Mouse (Mus musculus): ENCODE results near the gene Iqschfp. TPM values are rescaled to one million over a fixed set of nuclear protein-coding genes. Genes with fewer than 3 reads are reported as not detected.

Iqschfp gene
- total RNA-seq, 2 experiments from 2014 or later = not detected

DNA sequence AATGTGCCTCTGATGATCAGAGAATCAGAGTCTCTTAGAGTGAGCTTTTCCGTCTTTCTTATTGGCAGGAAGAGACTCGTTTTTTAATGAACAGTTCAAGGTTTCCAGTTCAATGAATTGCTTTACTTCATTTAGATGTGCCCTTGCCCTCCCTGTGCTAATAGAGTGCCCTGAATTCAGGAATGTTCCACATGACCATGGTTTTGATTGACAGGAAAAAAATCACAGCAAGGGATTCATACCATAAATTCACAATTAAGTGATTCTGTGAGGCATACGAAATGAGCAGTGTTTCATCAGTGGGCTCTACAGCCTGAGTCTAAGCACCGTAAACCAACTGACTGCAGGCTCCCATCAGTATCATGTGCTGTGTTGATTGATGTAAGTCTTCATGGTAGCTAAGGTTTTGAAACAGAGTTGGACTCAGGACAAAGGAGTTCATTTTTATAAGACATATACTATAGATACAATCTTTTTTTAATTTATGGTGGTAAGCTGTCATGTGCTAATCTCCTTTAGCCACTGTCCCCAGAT lies 312.0 kb downstream of the Iqschfp start:
- intact Hi-C loops (cut with DNase I) = no loop called here
- no peak for TF ChIP-seq CTCF (IDR thresholded peaks at IDR 0.05)
- no peak overlapping the region for H3K4me3 ChIP-seq

DNA sequence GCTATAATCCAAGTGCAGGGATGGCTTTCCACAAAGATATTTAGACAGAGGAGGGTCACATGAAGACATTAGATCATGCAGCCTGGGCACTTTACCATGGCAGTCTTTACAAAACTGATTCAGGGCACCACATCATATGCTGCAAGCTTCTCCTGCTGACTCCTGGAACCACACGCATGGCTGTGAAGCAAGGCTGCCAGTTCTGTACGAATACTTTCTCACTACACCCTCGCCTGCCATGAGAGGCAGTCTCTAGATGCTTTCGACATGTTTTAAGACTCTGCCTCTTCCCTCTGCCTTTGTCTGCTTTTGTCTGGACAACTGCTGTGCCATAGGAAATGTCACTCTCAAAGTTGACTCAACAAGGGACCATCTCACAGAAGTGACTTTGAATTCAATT lies 318.4 kb downstream of the Iqschfp start:
- intact Hi-C loops (cut with DNase I) = no loop called here
- DNase-seq = no peak
- no peak for TF ChIP-seq CTCF (IDR thresholded peaks at IDR 0.05)
- H3K27ac ChIP-seq = no peak overlapping the region
- no peak overlapping the region for H3K4me3 ChIP-seq

More for the DNA sequence above, 312.0 kb downstream of the Iqschfp start:
- DNase-seq = no peak
- no peak overlapping the region for H3K27ac ChIP-seq

DNA sequence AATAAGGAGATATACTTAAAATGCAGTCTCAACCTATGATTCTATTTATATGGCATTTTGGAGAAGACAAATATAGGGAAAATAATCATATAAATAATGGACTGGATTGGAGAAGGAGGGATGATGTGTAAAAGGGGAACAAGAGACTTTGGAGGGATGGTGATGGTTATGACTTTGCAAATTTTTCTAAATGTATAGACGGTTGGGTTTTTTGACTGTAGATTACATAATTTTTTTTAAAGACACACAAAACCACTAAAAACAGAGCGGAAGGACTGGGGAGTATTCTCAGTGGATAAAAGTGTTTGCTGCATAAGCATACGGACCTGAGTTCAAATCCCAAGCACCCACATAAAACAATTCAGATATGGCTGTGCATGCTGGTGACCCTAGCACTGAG lies 329.4 kb downstream of the Iqschfp start:
- no peak for TF ChIP-seq CTCF (IDR thresholded peaks at IDR 0.05)
- no peak overlapping the region for H3K27ac ChIP-seq
- no peak for DNase-seq
- intact Hi-C loops (cut with DNase I) = no loop called here
- no peak overlapping the region for H3K4me3 ChIP-seq

DNA sequence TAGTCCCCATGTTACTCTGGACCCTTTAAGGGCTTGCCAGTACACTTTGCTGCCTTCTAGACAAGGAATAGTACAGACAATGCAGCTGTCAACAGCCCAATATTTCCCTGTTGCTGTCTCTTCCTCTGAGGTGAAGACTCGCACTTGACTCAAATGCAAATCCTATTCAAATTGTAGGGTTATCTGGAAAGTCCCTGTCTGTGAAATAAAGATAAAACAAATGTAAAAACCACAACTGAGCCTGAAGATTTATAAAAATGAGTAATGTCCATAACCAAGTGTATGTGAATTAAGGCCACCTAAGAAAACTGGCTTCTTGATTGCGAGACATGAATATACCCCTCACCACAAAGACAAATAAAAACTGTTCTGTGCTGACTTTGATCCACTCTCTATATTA lies 347.9 kb downstream of the Iqschfp start:
- intact Hi-C loops (cut with DNase I) = no loop called here
- DNase-seq = no peak
- TF ChIP-seq CTCF (IDR thresholded peaks at IDR 0.05) = no peak
- Histone ChIP-seq H3K4me3 (no peak overlapping the region), H3K27ac (no peak overlapping the region)

DNA sequence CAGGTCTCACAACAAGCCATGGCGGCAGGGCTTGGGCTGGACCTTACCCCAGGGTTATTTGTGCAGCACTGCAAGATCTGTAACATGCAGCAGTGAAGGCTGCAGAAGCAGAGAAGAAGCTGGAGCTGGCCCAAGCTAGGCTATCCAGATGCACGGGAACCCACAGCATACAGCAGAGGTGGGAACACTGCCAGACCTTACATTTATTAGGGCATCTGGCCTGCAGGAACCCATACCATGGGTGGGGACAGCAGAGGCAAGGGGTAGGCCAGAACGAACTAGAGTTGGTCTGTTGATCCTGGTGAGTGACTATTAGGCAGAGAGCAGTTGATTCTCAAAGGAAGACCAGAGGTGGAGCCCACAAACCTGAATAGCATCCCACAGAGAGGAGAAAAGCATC lies 351.2 kb downstream of the Iqschfp start:
- TF ChIP-seq CTCF (IDR thresholded peaks at IDR 0.05) = no peak
- Histone ChIP-seq H3K27ac (no peak overlapping the region), H3K4me3 (no peak overlapping the region)
- intact Hi-C loops (cut with DNase I) = no loop called here
- DNase-seq = no peak

DNA sequence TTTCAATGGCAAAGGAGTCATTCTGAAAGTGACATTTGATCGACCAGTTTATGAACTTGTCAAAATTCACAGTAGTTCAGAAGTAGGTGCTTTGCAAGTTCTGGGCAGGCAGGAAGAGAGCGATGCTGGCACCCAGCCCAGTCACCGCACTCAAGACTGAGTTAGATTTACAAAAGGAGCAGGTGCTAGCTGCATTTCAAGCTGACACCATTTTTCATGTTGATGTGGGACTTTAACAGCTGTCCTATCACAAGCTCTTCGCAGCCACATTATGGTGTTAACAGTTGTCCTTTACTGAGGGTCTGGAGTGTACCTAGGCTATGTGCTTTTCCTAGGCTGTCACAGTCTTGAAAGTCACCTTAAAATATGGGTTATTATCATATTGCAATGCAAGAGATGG lies 354.1 kb downstream of the Iqschfp start:
- no peak for DNase-seq
- TF ChIP-seq CTCF (IDR thresholded peaks at IDR 0.05) = no peak
- Histone ChIP-seq H3K4me3 (no peak overlapping the region), H3K27ac (no peak overlapping the region)
- intact Hi-C loops (cut with DNase I) = no loop called here

DNA sequence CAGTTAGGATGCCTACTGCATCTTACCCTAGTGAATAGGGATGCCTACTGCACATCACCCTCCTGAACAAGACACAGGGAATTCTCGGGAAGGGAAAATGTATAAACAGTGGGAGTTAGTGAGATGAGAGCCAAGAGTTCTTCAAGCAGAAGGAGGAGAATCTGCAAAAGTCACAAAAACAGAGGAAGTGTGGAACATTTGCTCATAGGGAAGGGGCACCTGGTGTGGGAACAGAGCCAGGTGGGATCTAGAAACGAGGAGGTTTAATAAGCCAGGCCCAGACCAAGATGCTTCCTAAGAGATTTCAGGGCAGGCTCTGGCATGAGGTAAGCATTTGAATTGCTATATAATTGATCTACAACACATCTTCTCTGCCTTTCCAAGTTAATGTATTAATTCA lies 358.6 kb downstream of the Iqschfp start:
- no peak overlapping the region for H3K4me3 ChIP-seq
- no peak for TF ChIP-seq CTCF (IDR thresholded peaks at IDR 0.05)
- intact Hi-C loops (cut with DNase I) = no loop called here
- DNase-seq = no peak
- no peak overlapping the region for H3K27ac ChIP-seq

DNA sequence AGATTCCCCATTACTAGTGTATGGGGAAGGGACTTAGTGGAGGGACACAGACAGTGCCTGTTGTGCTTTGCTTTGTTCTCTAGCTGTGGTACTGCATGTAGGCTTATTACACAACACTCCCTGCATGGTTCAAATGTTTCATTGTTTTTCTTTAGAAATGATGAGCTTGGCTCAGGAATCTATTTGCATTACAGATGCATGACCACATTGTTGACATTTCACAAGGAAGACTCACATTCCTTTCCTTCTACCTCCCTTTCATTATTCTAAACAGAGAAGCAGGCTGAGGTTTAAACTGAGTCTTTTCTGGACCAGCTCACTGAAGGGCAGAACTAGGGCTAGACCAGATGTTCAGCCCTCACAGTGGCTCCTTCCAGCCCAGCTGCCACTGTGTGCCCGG lies 360.3 kb downstream of the Iqschfp start:
- Histone ChIP-seq H3K27ac (no peak overlapping the region), H3K4me3 (no peak overlapping the region)
- no peak for DNase-seq
- TF ChIP-seq CTCF (IDR thresholded peaks at IDR 0.05) = no peak
- intact Hi-C loops (cut with DNase I) = no loop called here

DNA sequence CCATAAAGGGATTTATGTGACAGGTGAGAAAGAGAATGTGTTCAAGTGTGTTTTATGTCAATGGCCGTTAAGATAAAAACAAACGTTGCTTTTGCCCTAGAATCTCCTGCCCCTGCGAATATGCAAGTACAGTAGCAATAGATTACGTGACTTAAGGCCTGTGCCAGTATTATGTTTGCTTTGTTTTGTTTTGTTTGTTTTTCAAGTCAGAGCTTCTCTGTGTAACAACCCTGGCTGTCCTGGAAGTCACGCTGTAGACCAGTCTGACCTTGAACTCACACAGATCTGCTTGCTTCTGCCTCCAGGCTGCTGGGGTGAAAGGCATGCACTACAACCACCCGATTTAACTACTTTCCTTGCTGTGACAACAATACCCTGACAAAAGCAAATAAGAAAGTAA lies 370.3 kb downstream of the Iqschfp start:
- DNase-seq = no peak
- TF ChIP-seq CTCF (IDR thresholded peaks at IDR 0.05) = no peak
- intact Hi-C loops (cut with DNase I) = no loop called here
- Histone ChIP-seq H3K27ac (no peak overlapping the region), H3K4me3 (no peak overlapping the region)

DNA sequence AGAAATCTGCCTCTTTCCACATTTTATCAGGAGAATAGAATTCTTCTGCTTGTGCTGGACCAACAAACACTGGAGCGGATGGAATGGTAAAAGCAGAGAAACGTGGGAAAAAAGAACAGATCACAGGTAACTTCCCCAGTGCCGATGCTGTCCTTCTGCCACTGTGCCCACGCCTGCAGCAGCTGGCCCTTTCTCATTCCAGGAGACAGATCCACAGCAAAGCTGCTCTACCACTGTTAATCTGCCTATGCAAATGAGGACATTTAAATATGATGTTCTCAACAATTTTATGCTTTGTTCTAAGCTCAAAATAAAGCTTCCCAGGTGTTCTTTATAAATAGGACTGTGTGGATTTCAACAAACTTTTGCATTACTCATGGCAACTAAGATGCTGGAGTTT lies 375.9 kb downstream of the Iqschfp start:
- Histone ChIP-seq H3K27ac (no peak overlapping the region), H3K4me3 (no peak overlapping the region)
- intact Hi-C loops (cut with DNase I) = no loop called here
- DNase-seq = no peak
- no peak for TF ChIP-seq CTCF (IDR thresholded peaks at IDR 0.05)

DNA sequence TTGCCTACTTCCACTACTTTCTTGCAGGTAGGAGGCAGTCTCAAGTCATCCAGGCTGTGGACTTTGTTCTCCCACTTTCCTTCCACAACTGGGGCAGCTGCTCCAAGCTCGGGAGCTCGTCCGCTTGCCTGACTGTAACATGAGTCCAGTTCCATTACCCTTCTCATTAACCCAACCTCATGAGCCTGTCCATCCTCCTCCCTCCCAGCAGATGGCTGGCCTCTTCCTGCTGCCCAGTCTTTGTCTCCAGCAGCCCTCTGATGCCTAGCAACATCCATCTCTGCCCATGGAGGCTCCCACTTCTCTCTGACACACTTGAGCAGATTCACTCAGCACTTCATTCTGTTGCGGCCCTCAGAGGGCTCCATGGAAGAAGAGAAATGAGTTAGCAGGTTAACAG lies 377.2 kb downstream of the Iqschfp start:
- no peak overlapping the region for H3K27ac ChIP-seq
- intact Hi-C loops (cut with DNase I) = no loop called here
- H3K4me3 ChIP-seq = no peak overlapping the region
- TF ChIP-seq CTCF (IDR thresholded peaks at IDR 0.05) = no peak
- no peak for DNase-seq

DNA sequence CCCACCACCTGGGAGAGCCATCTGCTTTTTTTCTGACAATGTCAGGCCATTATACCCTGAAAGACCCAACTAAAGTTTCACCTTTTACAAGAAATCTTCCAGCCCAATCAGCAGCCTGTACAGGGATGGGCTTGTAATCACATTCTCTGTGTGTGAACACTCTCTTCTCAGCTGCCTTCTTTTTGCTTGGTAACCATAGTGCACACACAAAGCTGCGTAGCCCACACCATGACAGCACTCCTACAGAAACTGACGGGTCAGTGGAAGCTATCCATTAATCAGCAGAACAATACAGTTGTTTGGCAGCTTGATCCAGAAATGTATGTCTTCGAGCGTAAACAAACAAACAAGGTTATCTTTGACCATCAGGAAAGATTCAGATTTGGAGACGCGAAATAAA lies 378.2 kb downstream of the Iqschfp start:
- no peak for DNase-seq
- TF ChIP-seq CTCF (IDR thresholded peaks at IDR 0.05) = no peak
- Histone ChIP-seq H3K27ac (no peak overlapping the region), H3K4me3 (no peak overlapping the region)
- intact Hi-C loops (cut with DNase I) = no loop called here

DNA sequence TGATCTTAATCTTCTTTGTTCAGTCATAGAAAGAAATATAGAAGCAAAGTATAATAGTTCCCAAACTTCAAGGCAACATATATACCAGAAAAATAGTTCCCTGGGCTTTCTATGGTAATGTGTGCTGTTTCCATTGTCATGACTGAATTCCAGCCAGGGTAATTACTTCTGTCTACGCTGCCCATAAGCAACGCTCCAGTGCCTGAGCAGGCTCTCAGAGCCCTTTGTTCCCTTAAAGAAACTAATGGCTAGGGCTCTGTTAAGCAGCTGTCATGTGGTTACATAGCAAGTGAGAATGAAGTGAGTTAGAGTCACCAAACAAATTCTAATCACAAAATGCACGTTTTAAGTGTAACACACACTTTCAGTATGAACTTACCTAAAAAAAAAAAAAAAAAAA lies 379.4 kb downstream of the Iqschfp start:
- TF ChIP-seq CTCF (IDR thresholded peaks at IDR 0.05) = no peak

DNA sequence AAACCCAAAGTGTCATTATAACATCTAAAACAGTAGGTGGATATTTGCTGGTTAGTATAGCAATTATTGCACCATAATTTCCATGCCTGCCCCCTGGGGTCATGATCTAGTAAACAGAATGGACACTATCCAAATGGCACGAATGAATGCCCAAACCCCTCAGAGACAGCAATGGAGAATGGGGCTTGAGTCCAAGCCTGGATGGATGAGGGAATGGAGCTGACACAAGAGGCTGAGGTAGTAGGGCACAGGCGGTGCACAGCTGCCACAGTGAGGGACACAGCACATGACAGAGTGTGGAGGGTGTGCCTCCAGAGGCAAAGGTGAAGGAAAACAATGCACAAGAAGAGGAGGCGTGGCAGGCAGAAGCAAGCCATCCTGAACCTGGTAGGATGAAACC lies 379.8 kb downstream of the Iqschfp start:
- intact Hi-C loops (cut with DNase I) = no loop called here
- H3K4me3 ChIP-seq = no peak overlapping the region
- DNase-seq = no peak
- TF ChIP-seq CTCF (IDR thresholded peaks at IDR 0.05) = no peak
- no peak overlapping the region for H3K27ac ChIP-seq

More for the DNA sequence above, 379.4 kb downstream of the Iqschfp start:
- H3K27ac ChIP-seq = no peak overlapping the region
- H3K4me3 ChIP-seq = no peak overlapping the region
- intact Hi-C loops (cut with DNase I) = no loop called here
- DNase-seq = no peak

Data from gastrocnemius, adult 2 months (tissue).